Mouse (Mus musculus) cortical plate, adult 2 months (tissue): ENCODE data around the gene Cnppd1.

Source experiments
- CTCF ChIP-seq: fragments of 200-500 bp; IDR thresholded peaks from 2 replicates; pipeline ENCODE4 v1.5.1; 2011; ENCODE audit warnings: mild to moderate bottlenecking, control low read depth, low read length; ENCODE audit not compliant: insufficient read depth; ENCODE audit errors: extremely low read depth
- POLR2A ChIP-seq: fragments of 200-500 bp; IDR thresholded peaks from 2 replicates; pipeline ENCODE4 v1.6.1; 2011; ENCODE audit warnings: mild to moderate bottlenecking, low read length, control low read depth; ENCODE audit not compliant: insufficient read depth; ENCODE audit errors: extremely low read depth

GRCm38 (mm10) chr1:75190577-75190976 lies 48.1 kb upstream of the Cnppd1 start:
- TF ChIP-seq CTCF (no peak), POLR2A (no peak)
